Mouse (Mus musculus): ENCODE measurements around the gene AI597479.

DNA sequence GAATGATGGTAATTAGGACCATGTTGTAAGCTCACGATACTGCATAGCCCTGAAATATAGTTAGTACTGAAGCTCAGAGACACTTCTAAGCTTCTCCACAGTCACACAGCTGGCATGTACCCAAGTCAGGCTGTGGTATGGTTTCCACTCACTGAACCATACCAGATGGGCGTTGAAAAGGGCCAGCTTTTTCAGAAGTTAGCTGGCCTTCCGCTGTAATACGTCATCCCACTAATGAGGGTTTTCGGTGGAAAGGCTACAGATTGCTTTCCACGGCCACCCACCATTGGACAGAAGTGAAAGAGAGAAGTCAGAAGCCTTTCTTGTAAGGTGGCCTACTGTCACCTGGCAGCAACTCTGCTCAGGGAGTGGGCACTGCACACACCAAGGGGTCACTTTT, 44.3 kb downstream of the AI597479 start:
- TF ChIP-seq CTCF (IDR thresholded peaks at IDR 0.05; ENCODE audit: borderline replicate concordance, control insufficient read depth, extremely low read depth, insufficient read depth, low read length, poor library complexity) (no peak), POLR2A (IDR thresholded peaks at IDR 0.05; ENCODE audit: control insufficient read depth, extremely low read depth, insufficient read depth, low read length, poor library complexity) (no peak)

All from thymus, adult 2 months (tissue).